Mouse (Mus musculus) intestine, postnatal 0 days (tissue): Measurements from ENCODE around the gene Copa. TPM values are rescaled to one million over a fixed set of nuclear protein-coding genes. Genes with fewer than 3 reads are reported as not detected.
A peak's percentile ranks its signal among the peaks of the same experiment; 100 is the strongest.

Experiments
- ATAC-seq: fragments of 200-750 bp; cut with Nextera tagmentation; 2 replicates; pipeline ENCODE4 v1.8.0; 2017; ENCODE audit warnings: mild to moderate bottlenecking, moderate TSS enrichment, moderate library complexity
- H3K27ac ChIP-seq: fragments of 300-500 bp; sonication (generic); 2 replicates; pipeline ENCODE4 v1.5.1; 2014; ENCODE audit warnings: mild to moderate bottlenecking, low read depth, low read length, moderate library complexity
- H3K27me3 ChIP-seq: fragments of 300-500 bp; sonication (generic); replicated peaks from 2 replicates; pipeline ENCODE4 v1.6.1; 2014; ENCODE audit warnings: low read length, mixed read lengths; ENCODE audit not compliant: control insufficient read depth, insufficient read depth
- H3K36me3 ChIP-seq: fragments of 300-500 bp; sonication (generic); 2 replicates; pipeline ENCODE4 v1.6.1; 2014; ENCODE audit warnings: mild to moderate bottlenecking, moderate library complexity; ENCODE audit not compliant: control insufficient read depth, insufficient read depth
- H3K4me1 ChIP-seq: fragments of 300-500 bp; sonication (generic); replicated peaks from 2 replicates; pipeline ENCODE4 v1.6.1; 2014; ENCODE audit warnings: antibody characterized with exemption, low read length, mixed read lengths; ENCODE audit not compliant: control insufficient read depth, insufficient read depth
- H3K4me2 ChIP-seq: fragments of 300-500 bp; sonication (generic); replicated peaks from 2 replicates; pipeline ENCODE4 v1.6.1; 2014; ENCODE audit warnings: low read depth, mild to moderate bottlenecking, moderate library complexity
- H3K4me3 ChIP-seq: fragments of 300-500 bp; sonication (generic); 2 replicates; pipeline ENCODE4 v1.5.1; 2014; ENCODE audit warnings: low read depth, low read length
- H3K9ac ChIP-seq: fragments of 300-500 bp; sonication (generic); 2 replicates; pipeline ENCODE4 v1.6.1; 2014; ENCODE audit warnings: mild to moderate bottlenecking, low read depth, low read length
- H3K9me3 ChIP-seq: fragments of 300-500 bp; sonication (generic); 2 replicates; pipeline ENCODE4 v1.6.1; 2016; ENCODE audit warnings: mixed run types; ENCODE audit not compliant: control insufficient read depth
- CTCF ChIP-seq: sonication (generic); IDR thresholded peaks from 2 replicates; pipeline ENCODE4 v1.5.1; 2016; ENCODE audit warnings: low read depth, mild to moderate bottlenecking, control low read depth, antibody characterized with exemption, moderate library complexity
- WGBS: fragments of 180-500 bp; shearing (Covaris S2); extraction: QIAGEN DNeasy Blood & Tissue Kit; methylation state at CpG from one replicate; pipeline ENCODE4 v1.1.7; 2014; 5-methylcytosine and 5-hydroxymethylcytosine counted together
- polyA plus RNA-seq: library from polyadenylated mRNA; unstranded; fragments of >200 nt; fragmentation: Nextera tagmentation; extraction: Ambion mirVana; gene quantifications from 2 replicates; pipeline ENCODE4 v1.2.1, GENCODE M21; 2015

The Copa gene
- polyA plus RNA-seq, 1 experiment from 2014 or later, result 133 TPM

DNA sequence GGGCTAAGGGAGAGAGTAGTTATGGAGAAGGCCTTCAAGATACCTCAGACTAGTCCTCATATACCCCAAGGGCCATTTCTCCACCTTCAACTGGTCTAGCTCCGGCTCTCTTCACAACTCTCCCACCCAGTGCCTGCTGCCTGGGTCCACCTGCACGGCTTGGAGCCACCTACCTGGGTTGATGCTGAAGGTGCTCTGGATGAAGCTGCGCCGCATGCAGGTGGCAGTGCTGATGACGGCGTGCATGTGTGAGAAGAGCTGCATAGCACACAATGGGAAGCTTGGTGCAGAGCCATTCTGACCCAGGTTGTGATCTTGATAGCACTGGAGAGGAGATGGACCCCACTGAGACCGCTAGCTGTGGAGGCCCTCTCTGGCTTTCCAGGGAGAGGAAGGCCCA, 9.7 kb upstream of the Copa start:
- Histone ChIP-seq H3K9ac (no peak overlapping the region), H3K27me3 (no peaks in the 10 kb centered on the region), H3K27ac (peak overlapping the region; percentile 2; the same call in 1 of the 2 replicates), H3K4me1 (no peaks in the 10 kb centered on the region), H3K36me3 (peaks cover 95% of the 10 kb centered on the region), H3K4me3 (no peak overlapping the region), H3K4me2 (no peak overlapping the region), H3K9me3 (no peaks in the 10 kb centered on the region)
- no peak for TF ChIP-seq CTCF
- 97% methylated on average over 7 of the region's 7 CpGs for WGBS
- no peak for ATAC-seq

DNA sequence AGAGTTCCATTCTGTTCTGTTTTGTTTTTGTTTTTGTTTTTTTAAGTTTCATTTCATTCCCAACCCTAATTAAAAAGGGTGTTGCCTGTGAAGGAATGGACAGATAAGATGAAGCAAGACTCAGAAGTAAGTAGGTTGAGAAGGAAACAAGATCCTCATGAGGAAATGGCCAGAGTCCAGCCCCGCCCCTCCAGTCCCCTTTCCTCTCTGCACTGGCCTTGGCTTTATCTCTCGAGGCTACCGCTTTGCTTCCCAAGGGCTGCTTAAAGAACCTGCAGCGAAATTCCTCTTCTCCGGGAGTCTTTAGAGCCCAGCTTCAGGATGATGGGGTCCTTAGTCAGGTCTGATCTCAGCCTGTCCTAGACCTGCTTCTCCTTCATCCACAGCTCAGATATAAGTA, 4.3 kb upstream of the Copa start:
- Histone ChIP-seq H3K27ac (peak overlapping the region; percentile 68), H3K4me3 (0 out of 2 replicates have a peak overlapping the region, but pooled peaks have one; percentile 2), H3K36me3 (peaks cover 55% of the 10 kb centered on the region), H3K9ac (no peak overlapping the region), H3K4me2 (peak overlapping the region; percentile 18; the same call in 1 of the 2 replicates), H3K4me1 (no peaks in the 10 kb centered on the region), H3K9me3 (no peaks in the 10 kb centered on the region), H3K27me3 (no peaks in the 10 kb centered on the region)
- peak; percentile 72 for ATAC-seq
- 36% methylated on average over 5 of the region's 5 CpGs for WGBS
- no peak for TF ChIP-seq CTCF

DNA sequence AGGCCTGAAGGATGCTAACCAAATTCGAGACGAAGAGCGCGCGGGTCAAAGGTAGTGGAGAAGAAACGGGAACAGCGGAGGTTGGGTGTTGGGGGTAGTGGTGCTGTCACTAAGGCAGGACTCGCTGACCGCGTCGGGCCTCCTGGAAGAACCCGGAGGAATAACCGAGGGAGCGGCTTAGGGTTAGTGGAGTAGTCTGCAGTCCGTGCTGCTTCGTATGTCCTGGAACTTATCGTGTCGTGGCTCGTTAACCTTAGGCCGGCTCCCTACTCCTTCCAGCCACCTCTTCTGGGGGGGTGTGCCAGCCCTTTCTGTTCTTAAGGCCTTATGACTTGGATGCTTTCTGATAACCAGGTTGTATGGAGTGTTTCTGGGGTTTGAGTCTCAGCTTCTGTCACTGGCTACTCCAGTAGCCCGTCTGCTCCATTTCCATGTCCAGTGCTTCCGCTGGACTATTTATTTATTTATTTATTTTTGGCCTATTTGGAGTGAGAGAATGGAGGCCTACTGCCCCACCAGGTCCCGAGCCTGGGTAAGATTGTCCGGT, 643 bp downstream of the Copa start:
- H3K4me1 ChIP-seq, result peaks cover 7% of the 10 kb centered on the region; the same call in 1 of the 2 replicates
- peaks cover 17% of the 10 kb centered on the region for H3K36me3 ChIP-seq
- no peaks in the 10 kb centered on the region for H3K9me3 ChIP-seq
- TF ChIP-seq CTCF, result no peak
- H3K27me3 ChIP-seq, result no peaks in the 10 kb centered on the region
- WGBS, result under 1% methylated on average over 24 of the region's 24 CpGs
- peak overlapping the region; percentile 84 for H3K4me3 ChIP-seq
- H3K27ac ChIP-seq, result peak overlapping the region; percentile 89
- peak overlapping the region; percentile 71 for H3K4me2 ChIP-seq
- ATAC-seq, result peak; percentile 65
- H3K9ac ChIP-seq, result peak overlapping the region; percentile 88

DNA sequence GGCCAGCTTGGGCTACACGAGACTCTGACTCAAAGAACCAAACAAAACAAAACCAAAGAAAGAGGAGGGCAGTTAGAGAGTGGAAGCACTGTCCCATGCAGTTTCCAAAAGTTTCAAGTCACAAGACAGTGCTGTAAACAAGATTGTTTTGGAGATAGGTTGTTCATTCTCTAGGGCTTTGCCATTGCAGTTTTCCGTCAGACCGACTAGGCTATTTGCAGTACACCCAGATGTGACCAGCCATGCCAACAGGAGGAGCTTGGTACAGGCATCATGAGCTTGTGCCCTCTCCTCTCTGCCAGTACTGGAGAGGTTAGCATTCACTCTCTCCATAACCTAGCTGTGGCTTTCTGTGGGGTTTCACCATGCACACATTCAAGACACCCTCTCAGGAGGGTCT, 11.2 kb downstream of the Copa start:
- TF ChIP-seq CTCF, result no peak
- peaks cover 90% of the 10 kb centered on the region for H3K36me3 ChIP-seq
- no peak overlapping the region for H3K4me3 ChIP-seq
- H3K27ac ChIP-seq, result no peak overlapping the region
- H3K27me3 ChIP-seq, result no peaks in the 10 kb centered on the region
- ATAC-seq, result no peak
- 55% methylated on average over 3 of the region's 3 CpGs for WGBS
- no peak overlapping the region for H3K9ac ChIP-seq
- H3K4me2 ChIP-seq, result no peak overlapping the region
- no peaks in the 10 kb centered on the region for H3K9me3 ChIP-seq
- H3K4me1 ChIP-seq, result no peaks in the 10 kb centered on the region

DNA sequence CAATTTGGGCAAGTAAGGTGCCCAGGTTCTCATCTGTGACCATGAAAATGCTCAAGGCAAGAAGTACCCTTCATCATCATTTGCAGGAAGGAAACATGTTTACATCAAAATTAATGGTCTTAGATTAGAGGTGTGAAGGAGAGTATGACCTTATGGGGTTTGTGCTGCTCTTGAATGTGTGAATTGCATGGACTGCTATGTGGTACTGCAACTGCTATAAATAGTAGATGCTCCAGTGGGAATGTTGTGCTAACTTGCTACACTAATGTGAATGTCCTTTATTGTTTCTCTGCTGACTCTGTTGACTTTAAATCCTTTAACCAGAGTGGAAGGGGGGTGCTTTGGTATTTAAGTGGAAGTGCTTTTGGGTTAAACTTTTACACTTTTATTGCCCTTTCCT, 12.0 kb downstream of the Copa start:
- H3K27ac ChIP-seq, result no peak overlapping the region
- no peak for TF ChIP-seq CTCF

DNA sequence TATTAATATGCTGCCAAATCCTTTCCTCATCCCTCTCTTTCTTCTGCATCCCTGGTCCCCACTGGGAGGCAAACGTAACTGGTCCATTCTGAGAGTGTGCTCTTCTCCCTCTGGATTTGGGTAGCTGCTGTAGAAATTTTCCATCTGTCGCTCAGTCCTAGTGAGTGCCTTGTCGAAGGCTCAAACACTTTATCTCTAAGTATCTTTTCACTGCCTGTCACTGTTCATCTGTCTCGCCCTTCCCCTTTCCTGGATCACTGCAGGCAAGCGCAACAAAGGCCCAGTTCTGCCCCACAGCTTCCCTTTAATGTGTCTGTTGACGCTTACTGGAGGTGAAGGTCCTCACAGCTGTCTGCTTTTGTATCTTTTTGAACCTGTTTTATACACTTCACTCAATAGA, 12.9 kb downstream of the Copa start:
- no peak overlapping the region for H3K27ac ChIP-seq
- H3K4me2 ChIP-seq, result no peak overlapping the region
- no peak overlapping the region for H3K9ac ChIP-seq
- no peaks in the 10 kb centered on the region for H3K9me3 ChIP-seq
- TF ChIP-seq CTCF, result no peak
- peaks cover 76% of the 10 kb centered on the region for H3K36me3 ChIP-seq
- no peak for ATAC-seq
- H3K4me3 ChIP-seq, result no peak overlapping the region
- WGBS, result 76% methylated on average over 6 of the region's 6 CpGs
- no peaks in the 10 kb centered on the region for H3K4me1 ChIP-seq
- no peaks in the 10 kb centered on the region for H3K27me3 ChIP-seq

More for the DNA sequence above, 12.0 kb downstream of the Copa start:
- Histone ChIP-seq H3K4me2 (no peak overlapping the region), H3K4me3 (no peak overlapping the region), H3K4me1 (no peaks in the 10 kb centered on the region), H3K9ac (no peak overlapping the region), H3K27me3 (no peaks in the 10 kb centered on the region), H3K36me3 (peaks cover 85% of the 10 kb centered on the region), H3K9me3 (no peaks in the 10 kb centered on the region)
- ATAC-seq, result no peak
